Mouse (Mus musculus) heart, postnatal 0 days (tissue): ENCODE data around the gene Mex3a.

ENCODE experiments used
- CTCF ChIP-seq: IDR thresholded peaks from 2 replicates; pipeline ENCODE4 v1.5.1; 2016; ENCODE audit warnings: antibody characterized with exemption, control low read depth, low read depth
- EP300 ChIP-seq: IDR thresholded peaks from 2 replicates; pipeline ENCODE4 v1.6.1; 2016; ENCODE audit warnings: antibody characterized with exemption, low read depth

DNA sequence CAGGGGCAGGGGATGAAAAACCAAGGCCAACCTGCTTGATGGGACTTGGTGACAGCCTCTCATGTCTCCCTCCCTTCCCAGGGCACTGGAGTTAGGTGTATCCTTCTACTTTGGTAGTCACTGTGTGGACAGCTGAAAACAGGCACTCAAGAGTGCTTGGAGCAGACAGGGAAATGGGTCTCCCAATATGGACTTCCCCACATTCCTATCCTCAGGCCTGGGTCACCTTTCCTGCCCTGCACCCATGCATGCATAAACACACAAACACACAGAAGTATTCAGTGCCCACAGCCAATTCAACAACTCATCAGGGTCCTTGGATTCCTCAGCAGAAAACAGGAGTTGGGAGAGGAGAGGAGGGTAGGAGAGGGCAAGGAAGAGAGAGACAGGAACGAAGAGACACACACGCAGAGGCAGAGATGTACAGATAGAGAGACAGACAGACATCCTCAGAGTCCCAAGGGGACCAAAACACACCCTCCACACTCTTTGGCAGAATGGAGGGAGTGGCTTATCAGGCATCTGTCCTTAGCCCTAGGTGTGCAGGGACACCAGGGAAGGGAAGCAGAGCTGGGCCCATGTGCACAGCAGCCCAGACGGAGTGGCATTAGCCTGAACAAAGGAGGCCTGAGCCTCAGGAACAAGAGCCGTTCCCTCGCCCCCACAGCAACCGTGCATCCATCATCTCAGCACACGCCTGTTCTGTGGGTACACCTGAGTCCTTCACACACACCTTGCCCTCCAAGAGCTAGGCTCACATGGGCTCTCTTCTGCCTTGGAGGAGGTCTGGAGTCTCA, 2.8 kb upstream of the Mex3a start:
- no peak for TF ChIP-seq CTCF
- TF ChIP-seq EP300: no peak
